Comparison of ENCODE assay signal across 26 mouse cellular contexts in genomic region chr9:13867646-13868045, GRCm38 (mm10). TPM values are rescaled to one million over a fixed set of nuclear protein-coding genes. Genes with fewer than 3 reads are reported as not detected.
A peak's percentile ranks its signal among the peaks of the same experiment; 100 is the strongest.
DNase-seq lines count a peak whose midpoint lies in the region; ATAC-seq and TF ChIP-seq lines count a peak whose summit lies in the region.
"Had no signal": no experiment of that assay in that cellular context is flagged by ENCODE, and none has a peak within 500 bp of the region (broad histone marks: within the 10 kb centered on the region; RNA-seq: fewer than 3 reads in every experiment).

No protein-coding gene starts in this region.

- peak; percentile 14 for DNase-seq in heart, adult 11 months
- DNase-seq in heart, adult 18-20 months: no peak
- peak; percentile 2 for DNase-seq in limb, embryonic 11.5 days (ENCODE audit: low spot score)
- DNase-seq in limb, embryonic 10.5 days (ENCODE audit: low spot score): no peak
- DNase-seq in A20 (ENCODE audit: low read depth, low spot score) (peak; percentile 56), CH12.LX (ENCODE audit: extremely low read depth) (peak; percentile 63)
- no peak for DNase-seq in left cerebral cortex, postnatal 36 days (ENCODE audit: low spot score in 2 of 2)
- DNase-seq in left cerebral cortex, adult 2 months (ENCODE audit: extremely low spot score in 1 of 2, low spot score in 2 of 2): no peak
- DNase-seq: adrenal gland, adult 2 months; adrenal gland, postnatal 10 days; adrenal gland, postnatal 25 days; B cell, adult 2 months; cerebellum, adult 11 months; cerebellum, adult 18-20 months; cerebellum, adult 8-10 months; cerebellum, adult 9-11 months; cerebellum, postnatal 14 days; cerebellum, postnatal 36 days; embryo, embryonic 11 days had no signal

- no peak for ATAC-seq in limb, embryonic 11.5 days (ENCODE audit: insufficient number of reproducible peaks, low FRiP score, low TSS enrichment, low read depth)
- ATAC-seq: CD4-positive, CD25-positive, alpha-beta regulatory T cell, adult 4 months; forebrain, embryonic 14.5 days; forebrain, embryonic 16.5 days had no signal

- H3K4me2 ChIP-seq in limb, embryonic 11.5 days (ENCODE audit: low read depth, severe bottlenecking): no peak overlapping the region
- H3K4me2 ChIP-seq in CH12.LX (ENCODE audit: insufficient read depth, low read depth, poor library complexity, severe bottlenecking): no peak overlapping the region
- H3K4me2 ChIP-seq: embryonic facial prominence, embryonic 13.5 days; embryonic facial prominence, embryonic 15.5 days; forebrain, embryonic 12.5 days had no signal

- no peaks in the 10 kb centered on the region for H3K36me3 ChIP-seq in limb, embryonic 11.5 days (ENCODE audit: control insufficient read depth, insufficient read depth, low read length)
- H3K36me3 ChIP-seq in limb, embryonic 10.5 days: no peaks in the 10 kb centered on the region
- H3K36me3 ChIP-seq in CH12.LX (replicated peaks in 1 of 2; ENCODE audit: control insufficient read depth in 1 of 2, insufficient read depth in 1 of 2, low read length in 1 of 2): no peaks in the 10 kb centered on the region
- H3K36me3 ChIP-seq: embryonic facial prominence, embryonic 13.5 days; embryonic facial prominence, embryonic 15.5 days; forebrain, embryonic 12.5 days had no signal

- H3K4me3 ChIP-seq in limb, embryonic 11.5 days (ENCODE audit: low read depth, low read length): no peak overlapping the region
- no peak overlapping the region for H3K4me3 ChIP-seq in limb, embryonic 10.5 days
- H3K4me3 ChIP-seq in CH12.LX (replicated peaks in 1 of 3; ENCODE audit: low read depth in 2 of 3, low read length in 2 of 3, poor library complexity in 1 of 3): no peak overlapping the region
- H3K4me3 ChIP-seq in left cerebral cortex, adult 2 months: no peak overlapping the region
- H3K4me3 ChIP-seq: embryonic facial prominence, embryonic 13.5 days; embryonic facial prominence, embryonic 15.5 days; erythroblast, embryonic 14.5 days; forebrain, embryonic 12.5 days had no signal

- intact Hi-C loops in left cerebral cortex, postnatal 36 days (cut with DNase I): no loop called here
- intact Hi-C loops in left cerebral cortex, adult 2 months (cut with DNase I): no loop called here

- TF ChIP-seq RAD21 in CH12.LX (IDR thresholded peaks at IDR 0.05; ENCODE audit: low read depth, low read length): no peak

- H3K9ac ChIP-seq in limb, embryonic 11.5 days (ENCODE audit: low read length): no peak overlapping the region
- H3K9ac ChIP-seq in CH12.LX (ENCODE audit: insufficient read depth, low read depth): no peak overlapping the region
- H3K9ac ChIP-seq: embryonic facial prominence, embryonic 13.5 days; embryonic facial prominence, embryonic 15.5 days; forebrain, embryonic 12.5 days had no signal

- TF ChIP-seq POLR2A in CH12.LX (IDR thresholded peaks at IDR 0.05; ENCODE audit: low read depth, low read length): no peak

- no peaks in the 10 kb centered on the region for H3K4me1 ChIP-seq in limb, embryonic 11.5 days (ENCODE audit: control insufficient read depth, insufficient read depth, low read length)
- no peaks in the 10 kb centered on the region for H3K4me1 ChIP-seq in limb, embryonic 10.5 days
- H3K4me1 ChIP-seq in CH12.LX (ENCODE audit: control insufficient read depth in 1 of 2, insufficient read depth in 2 of 2): peaks cover 0 to 15% of the 10 kb centered on the region in 2 experiments; a peak in 2 of 4 replicates
- H3K4me1 ChIP-seq: embryonic facial prominence, embryonic 13.5 days; embryonic facial prominence, embryonic 15.5 days; forebrain, embryonic 12.5 days had no signal

- 74% methylated on average over 2 of the region's 2 CpGs for WGBS in limb, embryonic 11.5 days
- WGBS in limb, embryonic 10.5 days: 58% methylated on average over 2 of the region's 2 CpGs

- H3K27me3 ChIP-seq in limb, embryonic 11.5 days (ENCODE audit: control insufficient read depth, insufficient read depth, low read length): no peaks in the 10 kb centered on the region
- no peaks in the 10 kb centered on the region for H3K27me3 ChIP-seq in limb, embryonic 10.5 days (ENCODE audit: low read depth, poor library complexity, severe bottlenecking)
- H3K27me3 ChIP-seq in CH12.LX (replicated peaks): no peaks in the 10 kb centered on the region
- H3K27me3 ChIP-seq: embryonic facial prominence, embryonic 13.5 days; embryonic facial prominence, embryonic 15.5 days; forebrain, embryonic 12.5 days had no signal

- no peak overlapping the region for H3K27ac ChIP-seq in limb, embryonic 11.5 days (replicated peaks; ENCODE audit: low read depth, low read length)
- H3K27ac ChIP-seq in limb, embryonic 10.5 days: no peak overlapping the region
- no peak overlapping the region for H3K27ac ChIP-seq in CH12.LX (ENCODE audit: insufficient read depth, low read depth)
- no peak overlapping the region for H3K27ac ChIP-seq in left cerebral cortex, adult 2 months
- H3K27ac ChIP-seq: embryonic facial prominence, embryonic 13.5 days; embryonic facial prominence, embryonic 15.5 days; forebrain, embryonic 12.5 days had no signal

- TF ChIP-seq CTCF in CH12.LX (conservative IDR thresholded peaks at IDR 0.05 in 1 of 2, IDR thresholded peaks at IDR 0.05 in 1 of 2; ENCODE audit: low read depth in 2 of 2, low read length in 2 of 2): no peak
- no peak for TF ChIP-seq CTCF in left cerebral cortex, adult 2 months (IDR thresholded peaks at IDR 0.05)

- H3K79me2 ChIP-seq in CH12.LX (replicated peaks; ENCODE audit: control insufficient read depth, extremely low read depth, insufficient read depth, poor library complexity, severe bottlenecking): no peaks in the 10 kb centered on the region

- no peak for TF ChIP-seq EP300 in CH12.LX (IDR thresholded peaks at IDR 0.05; ENCODE audit: low read length)

- in situ Hi-C loops in CH12.LX (cut with MboI; ENCODE audit: low pct_ligation_motif_present, low pct_unique_long_range_greater_than_20kb, low sequenced_read_pairs): no loop called here

- no peaks in the 10 kb centered on the region for H3K9me3 ChIP-seq in limb, embryonic 11.5 days (ENCODE audit: control insufficient read depth, low read length)
- H3K9me3 ChIP-seq in limb, embryonic 10.5 days (replicated peaks): no peaks in the 10 kb centered on the region
- H3K9me3 ChIP-seq in CH12.LX (replicated peaks; ENCODE audit: low read length): peaks cover 3% of the 10 kb centered on the region
- H3K9me3 ChIP-seq: embryonic facial prominence, embryonic 13.5 days; embryonic facial prominence, embryonic 15.5 days; forebrain, embryonic 12.5 days had no signal

- dilution Hi-C loops in CH12.LX (cut with MboI; ENCODE audit: extremely low pct_ligation_motif_present, extremely low pct_unique_long_range_greater_than_20kb, low sequenced_read_pairs): no loop called here

TF ChIP-seq in CH12.LX, 34 proteins besides CTCF, POLR2A, EP300 and RAD21:
- no peak for TF ChIP-seq MAZ (IDR thresholded peaks at IDR 0.05; ENCODE audit: low read depth, low read length)
- TF ChIP-seq TCF12 (IDR thresholded peaks at IDR 0.05; ENCODE audit: low read depth, low read length): no peak
- no peak for TF ChIP-seq TBP (conservative IDR thresholded peaks at IDR 0.05; ENCODE audit: low read depth, low read length)
- TF ChIP-seq MXI1 (IDR thresholded peaks at IDR 0.05; ENCODE audit: low read depth, low read length): no peak
- TF ChIP-seq RCOR1 (conservative IDR thresholded peaks at IDR 0.05; ENCODE audit: low read depth, low read length): no peak
- TF ChIP-seq NELFE (IDR thresholded peaks at IDR 0.05; ENCODE audit: low read depth, low read length): no peak
- no peak for TF ChIP-seq USF2 (conservative IDR thresholded peaks at IDR 0.05; ENCODE audit: low read depth, low read length)
- TF ChIP-seq ZNF384 (IDR thresholded peaks at IDR 0.05; ENCODE audit: low read depth, low read length): no peak
- no peak for TF ChIP-seq GABPA (IDR thresholded peaks at IDR 0.05; ENCODE audit: insufficient replicate concordance, low read depth, low read length)
- TF ChIP-seq MAX (IDR thresholded peaks at IDR 0.05; ENCODE audit: low read length): no peak
- TF ChIP-seq HCFC1 (IDR thresholded peaks at IDR 0.05; ENCODE audit: low read depth, low read length): no peak
- no peak for TF ChIP-seq USF1 (IDR thresholded peaks at IDR 0.05; ENCODE audit: low read depth, low read length)
- TF ChIP-seq ZMIZ1 (IDR thresholded peaks at IDR 0.05; ENCODE audit: low read depth, low read length): no peak
- no peak for TF ChIP-seq POLR2AphosphoS2 (IDR thresholded peaks at IDR 0.05; ENCODE audit: low read depth, low read length)
- no peak for TF ChIP-seq JUN (IDR thresholded peaks at IDR 0.05; ENCODE audit: insufficient read depth, low read depth, low read length)
- no peak for TF ChIP-seq JUND (conservative IDR thresholded peaks at IDR 0.05; ENCODE audit: low read depth, low read length)
- no peak for TF ChIP-seq KAT2A (IDR thresholded peaks at IDR 0.05; ENCODE audit: insufficient replicate concordance, low read length)
- no peak for TF ChIP-seq SMC3 (IDR thresholded peaks at IDR 0.05; ENCODE audit: low read depth, low read length)
- TF ChIP-seq ELF1 (IDR thresholded peaks at IDR 0.05; ENCODE audit: low read depth, low read length): no peak

RNA-seq across cellular contexts. Expression of gene Fam76b, which starts 40.1 kb away (rescaled TPM):
- 1 to 10 TPM; 6.4 to 7.2 TPM for total RNA-seq in heart, adult 18-20 months (2021)
- polyA plus RNA-seq in limb, embryonic 11.5 days (2014; fragmentation: Nextera tagmentation; extraction: Ambion mirVana): 28.3 and 30.2 TPM in 2 replicates
- 21.5 and 24.4 TPM in 2 replicates for polyA plus RNA-seq in limb, embryonic 10.5 days (2016; fragmentation: Nextera tagmentation; extraction: Ambion mirVana)
- total RNA-seq in CH12.LX (2012; rRNA removed) (12.4 and 12.6 TPM in 2 replicates), CH12.LX (2014; rRNA removed) (36.2 and 43.2 TPM in 2 replicates)
- polyA plus RNA-seq in CH12.LX (2012; ENCODE audit: insufficient read length, low read depth): 25.3 and 31.7 TPM in 2 replicates
- total RNA-seq in left cerebral cortex, postnatal 36 days (2021): 10 to 100 TPM; 16.6 to 23.7 TPM
- total RNA-seq in left cerebral cortex, adult 2 months (2021): 10 to 100 TPM; 19.3 to 19.9 TPM

RNA-seq across cellular contexts. Expression of gene Cep57, which starts 40.7 kb away (rescaled TPM):
- total RNA-seq in heart, adult 18-20 months (2021): 1 to 10 TPM; 7.6 to 8.8 TPM
- 73.7 and 75.7 TPM in 2 replicates for polyA plus RNA-seq in limb, embryonic 11.5 days (2014; fragmentation: Nextera tagmentation; extraction: Ambion mirVana)
- polyA plus RNA-seq in limb, embryonic 10.5 days (2016; fragmentation: Nextera tagmentation; extraction: Ambion mirVana): 62.0 and 66.9 TPM in 2 replicates
- total RNA-seq in CH12.LX (2012; rRNA removed) (26.5 and 27.7 TPM in 2 replicates), CH12.LX (2014; rRNA removed) (50.6 and 55.9 TPM in 2 replicates)
- polyA plus RNA-seq in CH12.LX (2012; ENCODE audit: insufficient read length, low read depth): 49.4 and 50.1 TPM in 2 replicates
- total RNA-seq in left cerebral cortex, postnatal 36 days (2021): 10 to 100 TPM; 15.0 to 17.6 TPM
- total RNA-seq in left cerebral cortex, adult 2 months (2021): 10 to 100 TPM; 16.9 to 17.4 TPM

Comparison
In these comparisons a context has a peak if more than half of its experiments do, and no peak if none do; other contexts are left out.
1. DNase-seq: peak in heart, adult 11 months (single experiment), limb, embryonic 11.5 days (single experiment), A20 (single experiment) and CH12.LX (single experiment); none in heart, adult 18-20 months (0 of 2), limb, embryonic 10.5 days (single experiment), left cerebral cortex, postnatal 36 days (0 of 2) and left cerebral cortex, adult 2 months (0 of 2).